Mouse (Mus musculus) heart, adult 2 months (tissue): ENCODE data around the gene Mob1b. TPM values are rescaled to one million over a fixed set of nuclear protein-coding genes. Genes with fewer than 3 reads are reported as not detected.

ENCODE experiments used
- DNase-seq, 2 experiments: peaks; one replicate each; pipeline ENCODE4 v3.0.0; 2021
- H3K27ac ChIP-seq: fragments of 200-600 bp; 2 replicates; pipeline ENCODE4 v1.8.1; 2022
- H3K27me3 ChIP-seq: fragments of 200-500 bp; 2 replicates; pipeline ENCODE4 v1.6.1; 2012; ENCODE audit warnings: mild to moderate bottlenecking, low read length, inconsistent platforms, mixed read lengths; ENCODE audit not compliant: control insufficient read depth, insufficient read depth
- H3K36me3 ChIP-seq: fragments of 200-500 bp; 2 replicates; pipeline ENCODE4 v1.6.1; 2012; ENCODE audit warnings: low read length, inconsistent platforms; ENCODE audit not compliant: control insufficient read depth, insufficient read depth
- H3K4me1 ChIP-seq: fragments of 200-500 bp; 2 replicates; pipeline ENCODE4 v1.6.1; 2011; ENCODE audit warnings: low read length; ENCODE audit not compliant: control insufficient read depth, insufficient read depth
- H3K4me3 ChIP-seq: fragments of 200-600 bp; 2 replicates; pipeline ENCODE4 v1.8.1; 2022
- H3K79me2 ChIP-seq: fragments of 200-500 bp; replicated peaks from 2 replicates; pipeline ENCODE4 v1.6.1; 2012; ENCODE audit warnings: mild to moderate bottlenecking, inconsistent platforms, low read length, moderate library complexity, mixed read lengths; ENCODE audit not compliant: control insufficient read depth, insufficient read depth
- H3K9ac ChIP-seq: fragments of 200-500 bp; 2 replicates; pipeline ENCODE4 v1.6.1; 2012; ENCODE audit warnings: low read depth, mild to moderate bottlenecking, control low read depth, inconsistent platforms, low read length, mixed read lengths
- CTCF ChIP-seq: fragments of 200-600 bp; IDR thresholded peaks from 2 replicates; pipeline ENCODE4 v1.8.1; 2022; ENCODE audit warnings: antibody characterized with exemption, mild to moderate bottlenecking, moderate library complexity
- EP300 ChIP-seq: fragments of 200-500 bp; IDR thresholded peaks from 2 replicates; pipeline ENCODE4 v1.6.1; 2011; ENCODE audit warnings: low read depth, low read length, control low read depth; ENCODE audit not compliant: insufficient read depth
- POLR2A ChIP-seq: fragments of 200-500 bp; IDR thresholded peaks from 2 replicates; pipeline ENCODE4 v1.6.1; 2011; ENCODE audit warnings: mild to moderate bottlenecking, low read depth, low read length, control low read depth; ENCODE audit not compliant: insufficient read depth
- WGBS: fragments of 180-500 bp; shearing (Covaris S2); methylation state at CpG from one replicate; pipeline ENCODE4 v1.1.7; 2018; 5-methylcytosine and 5-hydroxymethylcytosine counted together
- intact Hi-C: fragments of 180-260 bp; cut with DNase I; formaldehyde crosslinking; loops from one replicate; pipeline ENCODE4 v1.15.1; 2025
- polyA plus RNA-seq: library from polyadenylated mRNA; depleted of rRNA; stranded (reverse); fragments of >200 nt; gene quantifications from 2 replicates; pipeline ENCODE4 v1.2.3, GENCODE M21; 2012; rRNA removed
- total RNA-seq, 2 experiments: library from RNA; stranded (reverse); gene quantifications; 2 replicates each; pipeline ENCODE4 v1.2.3; 2021

Gene Mob1b
- total and polyA plus RNA-seq, 3 experiments, result 4.6 to 23.0 (median 18.1) TPM

DNA sequence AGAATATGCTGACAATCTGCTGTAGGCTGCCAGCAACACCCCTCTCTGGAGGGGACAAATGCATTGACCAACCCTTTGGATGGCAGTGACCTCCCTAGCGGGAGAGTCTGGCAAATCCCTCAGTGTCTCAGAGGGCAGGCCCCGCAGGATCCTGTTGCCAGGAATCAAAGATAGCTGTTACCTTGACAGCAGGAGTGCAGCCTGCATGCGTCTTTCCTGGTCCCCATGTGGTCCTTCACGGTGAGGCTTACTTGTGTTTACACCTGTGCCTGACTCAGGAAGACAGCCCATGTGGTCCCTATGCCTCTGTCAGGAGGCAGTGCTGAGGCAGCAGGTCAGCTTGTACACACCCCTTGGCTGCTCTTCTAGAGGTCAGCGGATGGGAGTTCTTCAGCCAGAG, 85.6 kb downstream of the Mob1b start:
- H3K79me2 ChIP-seq, result no peaks in the 10 kb centered on the region
- no peak overlapping the region for H3K9ac ChIP-seq
- intact Hi-C loops, result no loop called here
- H3K27ac ChIP-seq, result no peak overlapping the region
- H3K36me3 ChIP-seq, result no peaks in the 10 kb centered on the region
- WGBS, result 25% methylated on average over 5 of the region's 5 CpGs
- H3K27me3 ChIP-seq, result no peaks in the 10 kb centered on the region
- no peaks in the 10 kb centered on the region for H3K4me1 ChIP-seq
- TF ChIP-seq CTCF, result no peak
- TF ChIP-seq POLR2A, result no peak
- no peak for TF ChIP-seq EP300
- H3K4me3 ChIP-seq, result no peak overlapping the region
- no peak for DNase-seq

DNA sequence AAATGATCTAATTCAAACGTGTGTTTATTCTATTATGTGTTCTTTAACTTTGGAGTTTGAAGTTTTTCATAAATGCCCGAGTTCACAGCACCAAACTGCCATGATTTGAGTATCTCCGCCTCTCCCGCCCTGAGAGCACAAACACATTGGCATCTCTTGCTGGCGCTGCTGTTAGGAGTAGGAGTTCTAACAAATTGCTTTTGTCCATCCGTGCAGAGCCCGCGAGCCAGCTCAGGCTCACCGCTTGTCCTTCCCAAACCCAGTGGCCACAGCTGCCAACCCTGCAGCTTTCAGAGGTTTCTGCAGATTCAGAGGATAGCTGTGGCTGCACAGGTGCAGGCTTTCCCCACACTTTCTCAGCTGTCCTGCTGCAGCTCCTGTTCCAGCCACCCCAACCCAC, 86.7 kb downstream of the Mob1b start:
- Histone ChIP-seq H3K27me3 (no peaks in the 10 kb centered on the region), H3K36me3 (no peaks in the 10 kb centered on the region), H3K9ac (no peak overlapping the region), H3K27ac (no peak overlapping the region), H3K4me3 (no peak overlapping the region), H3K4me1 (no peaks in the 10 kb centered on the region), H3K79me2 (no peaks in the 10 kb centered on the region)
- TF ChIP-seq CTCF (no peak), POLR2A (no peak), EP300 (no peak)
- 28% methylated on average over 9 of the region's 9 CpGs for WGBS
- intact Hi-C loops, result no loop called here
- DNase-seq, result no peak

DNA sequence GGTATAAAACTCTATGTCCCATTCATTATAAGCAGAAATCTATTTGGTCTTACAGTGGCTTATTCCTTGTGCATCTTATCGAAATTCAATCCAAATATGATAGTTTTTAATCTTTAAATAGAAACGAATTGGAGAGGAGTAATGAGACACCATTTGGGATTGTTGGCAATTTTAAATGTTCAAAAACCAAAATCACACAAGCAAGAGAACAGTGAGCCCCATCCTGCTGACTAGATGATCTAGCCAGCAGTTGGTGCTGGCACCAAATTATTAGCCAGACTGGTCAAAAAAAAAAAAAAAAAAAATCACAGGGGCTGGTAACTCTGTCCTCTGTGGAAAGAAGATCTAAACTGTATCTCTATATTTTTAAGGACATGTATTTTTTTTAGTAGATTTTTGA, 92.5 kb downstream of the Mob1b start:
- WGBS, result 58% methylated on average over 2 of the region's 2 CpGs
- intact Hi-C loops, result no loop called here
- no peak for TF ChIP-seq POLR2A
- TF ChIP-seq EP300, result no peak
- TF ChIP-seq CTCF, result no peak
- no peaks in the 10 kb centered on the region for H3K79me2 ChIP-seq
- H3K4me1 ChIP-seq, result no peaks in the 10 kb centered on the region
- no peak overlapping the region for H3K9ac ChIP-seq
- no peak overlapping the region for H3K4me3 ChIP-seq
- H3K36me3 ChIP-seq, result no peaks in the 10 kb centered on the region
- no peak overlapping the region for H3K27ac ChIP-seq
- no peaks in the 10 kb centered on the region for H3K27me3 ChIP-seq
- DNase-seq, result no peak

Other genes with a start within 250 kb of the Mob1b start
- gene Enam, start 232.9 kb upstream of the Mob1b start, total RNA-seq, result not detected
- gene Enam, start 232.9 kb upstream of the Mob1b start, polyA plus RNA-seq, result not detected in 2 replicates
- gene Jchain, start 193.0 kb upstream of the Mob1b start, total RNA-seq, result under 1 TPM; 0.36 to 0.39 TPM
- 3.1 and 3.9 TPM in 2 replicates for gene Jchain, start 193.0 kb upstream of the Mob1b start, polyA plus RNA-seq
- gene Utp3, start 166.4 kb upstream of the Mob1b start, total RNA-seq, result 10 to 100 TPM; 19.9 to 22.7 TPM
- gene Utp3, start 166.4 kb upstream of the Mob1b start, polyA plus RNA-seq, result 6.9 and 8.8 TPM in 2 replicates
- gene Rufy3, start 155.8 kb upstream of the Mob1b start, total RNA-seq, result 10 to 100 TPM; 11.6 to 13.3 TPM
- 4.7 and 7.2 TPM in 2 replicates for gene Rufy3, start 155.8 kb upstream of the Mob1b start, polyA plus RNA-seq
- 100 to 1,000 TPM; 187 to 211 TPM for gene Grsf1, start 44.7 kb upstream of the Mob1b start, total RNA-seq
- gene Grsf1, start 44.7 kb upstream of the Mob1b start, polyA plus RNA-seq, result 63.6 and 111 TPM in 2 replicates
- gene Dck, start 44.1 kb downstream of the Mob1b start, total RNA-seq, result 1 to 10 TPM; 2.3 to 2.5 TPM
- 1.6 and 3.0 TPM in 2 replicates for gene Dck, start 44.1 kb downstream of the Mob1b start, polyA plus RNA-seq
- gene Slc4a4, start 166.0 kb downstream of the Mob1b start, total RNA-seq, result 10 to 100 TPM; 19.4 to 25.5 TPM
- 4.9 and 9.3 TPM in 2 replicates for gene Slc4a4, start 166.0 kb downstream of the Mob1b start, polyA plus RNA-seq